Mouse (Mus musculus): Measurements from ENCODE around the gene Mei4. TPM values are rescaled to one million over a fixed set of nuclear protein-coding genes. Genes with fewer than 3 reads are reported as not detected.

Gene Mei4
- polyA plus RNA-seq, 1 experiment from 2014 or later: 1.5 TPM

- H3K4me3 ChIP-seq: no peak overlapping the region
- 76% methylated on average over 1 of the region's 1 CpGs for WGBS
- H3K9me3 ChIP-seq: no peaks in the 10 kb centered on the region
- no peak for ATAC-seq (replicated peaks)
- H3K36me3 ChIP-seq (replicated peaks): no peaks in the 10 kb centered on the region
- H3K4me1 ChIP-seq: no peaks in the 10 kb centered on the region
- H3K27me3 ChIP-seq (replicated peaks): no peaks in the 10 kb centered on the region
- H3K4me2 ChIP-seq: no peak overlapping the region
- no peak overlapping the region for H3K9ac ChIP-seq
- no peak overlapping the region for H3K27ac ChIP-seq
Measured at GRCm38 (mm10) chr9:82217976-82218375, 354.5 kb downstream of the Mei4 start.

- Histone ChIP-seq H3K36me3 (replicated peaks) (no peaks in the 10 kb centered on the region), H3K27ac (no peak overlapping the region), H3K4me3 (no peak overlapping the region), H3K4me1 (no peaks in the 10 kb centered on the region), H3K27me3 (replicated peaks) (no peaks in the 10 kb centered on the region), H3K9me3 (no peaks in the 10 kb centered on the region), H3K9ac (no peak overlapping the region), H3K4me2 (no peak overlapping the region)
- no peak for ATAC-seq (replicated peaks)
- 80% methylated on average over 7 of the region's 7 CpGs for WGBS
Measured at GRCm38 (mm10) chr9:82247695-82248445, 384.4 kb downstream of the Mei4 start.

Other genes with a start within 250 kb of the Mei4 start
- gene Htr1b, start 229.8 kb upstream of the Mei4 start, polyA plus RNA-seq (2015; fragmentation: Nextera tagmentation; extraction: Ambion mirVana): 4.2 and 5.1 TPM in 2 replicates

Measured in midbrain, embryonic 15.5 days (tissue).